Mouse (Mus musculus) ovary, postnatal 14 days (tissue): ENCODE results near the gene Pi4kb.

Experiments used
- DNase-seq: peaks from one replicate; pipeline ENCODE4 v3.0.0; 2022; ENCODE audit warnings: low spot score

Gene Pi4kb

DNA sequence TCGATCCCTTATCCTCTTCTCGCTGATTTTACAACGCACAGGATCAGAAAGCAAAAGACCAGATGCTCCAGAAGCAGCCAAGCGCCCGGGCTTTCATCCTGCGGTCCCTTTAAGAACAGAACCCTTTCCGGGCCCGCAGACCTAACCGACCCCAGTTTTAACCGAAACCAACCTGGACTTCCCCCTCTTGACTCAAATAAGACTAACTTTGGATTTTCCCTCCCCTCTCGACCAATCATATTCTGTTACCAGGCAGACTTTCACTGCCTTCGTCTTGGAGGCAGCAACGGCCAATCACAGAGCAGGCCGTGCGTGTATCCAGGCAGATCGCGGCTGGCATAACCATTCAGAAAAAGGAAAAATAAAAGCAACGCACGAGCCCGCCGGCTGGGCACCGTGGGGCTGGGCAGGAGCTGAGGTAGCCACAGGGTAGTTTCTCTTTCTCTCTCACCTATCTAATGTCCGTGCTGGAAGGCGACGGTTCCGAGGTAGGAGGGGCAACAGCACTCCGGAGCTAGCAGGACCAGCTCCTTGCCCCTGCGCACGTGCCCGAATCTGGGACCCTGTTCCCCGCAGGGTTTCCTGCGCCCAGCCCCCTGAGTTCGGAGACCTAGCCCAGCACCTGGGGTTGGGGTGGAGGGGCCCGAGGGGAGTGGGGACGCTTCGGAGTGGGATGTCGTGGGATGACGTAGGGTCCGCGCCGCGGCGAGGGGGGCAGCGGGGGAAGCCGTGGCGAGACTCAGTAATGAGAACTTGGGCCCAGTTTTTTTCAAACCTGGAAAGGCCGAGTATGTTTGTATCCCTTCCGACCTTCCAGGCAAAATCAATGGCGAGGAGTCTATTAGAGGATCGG, 20.5 kb upstream of the Pi4kb start, which contains the start of gene Rfx5:
Gene Rfx5, plus strand, starts transcription at position 312 of the 853 bp plus-strand sequence.
- peak; percentile 84 for DNase-seq

GRCm38 (mm10) chr3:94958295-94958694, 16.2 kb upstream of the Pi4kb start:
- DNase-seq = no peak

DNA sequence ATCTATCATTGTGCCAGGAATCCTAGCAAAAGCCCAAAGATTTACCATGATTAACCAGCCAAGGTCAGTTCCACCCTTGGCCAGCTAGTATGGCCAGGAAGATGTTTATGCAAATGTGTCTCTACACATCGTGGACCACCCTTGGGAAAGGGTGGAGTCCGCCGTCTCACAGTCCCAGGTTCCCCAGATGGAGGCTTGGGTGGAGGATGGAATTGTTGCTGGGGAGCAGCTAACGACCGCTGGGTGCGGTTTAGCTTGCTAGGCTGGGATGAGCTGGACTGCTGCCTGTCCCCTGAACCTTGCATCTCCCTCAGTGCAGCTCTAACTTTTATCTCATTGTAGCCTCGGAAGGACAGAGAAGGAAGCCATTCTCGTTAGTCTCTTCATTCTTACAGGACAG, 14.7 kb upstream of the Pi4kb start:
- no peak for DNase-seq

GRCm38 (mm10) chr3:94960322-94960721, 14.2 kb upstream of the Pi4kb start:
- DNase-seq = no peak

DNA sequence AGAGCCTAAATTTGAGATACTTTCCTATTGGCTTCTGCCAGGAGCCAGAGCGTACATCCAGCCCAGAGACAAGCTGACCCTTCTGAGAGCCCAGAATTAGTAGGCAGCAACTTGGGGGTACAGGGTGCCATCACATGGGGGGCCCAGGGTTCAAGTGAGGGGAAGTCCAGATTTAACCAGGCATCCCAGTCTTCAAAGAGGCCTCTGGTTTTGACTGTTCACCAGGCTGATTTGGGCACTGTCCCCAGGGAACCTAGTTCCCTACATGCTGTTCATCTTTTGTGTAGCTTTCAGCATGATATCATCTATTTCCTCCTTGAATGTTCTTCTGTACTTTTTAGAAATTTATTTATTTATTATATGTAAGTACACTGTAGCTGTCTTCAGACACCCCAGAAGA, 9.5 kb upstream of the Pi4kb start:
- no peak for DNase-seq

- DNase-seq = no peak
Measured at GRCm38 (mm10) chr3:94965878-94966277, 8.7 kb upstream of the Pi4kb start.

GRCm38 (mm10) chr3:94972552-94972951, 2.0 kb upstream of the Pi4kb start:
- DNase-seq = no peak

DNA sequence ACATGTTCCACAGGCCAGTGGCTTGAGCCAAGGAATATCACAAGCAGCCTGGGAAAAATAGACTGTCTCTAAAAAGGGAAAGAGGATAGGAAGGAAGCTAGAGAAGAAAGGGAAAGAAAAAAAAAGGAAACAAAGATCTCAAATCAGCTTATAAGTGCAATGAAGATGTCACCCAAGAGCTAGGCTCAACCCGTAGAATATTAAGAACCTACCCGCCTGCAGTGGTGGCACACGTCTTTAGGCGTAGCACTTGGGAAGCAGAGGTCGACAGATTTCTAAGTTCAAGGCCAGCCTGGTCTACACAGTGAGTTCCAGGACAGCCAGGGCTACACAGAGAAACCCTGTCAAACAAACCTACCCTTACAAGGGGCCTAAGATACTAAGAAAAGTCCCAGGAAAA, 911 bp upstream of the Pi4kb start:
- DNase-seq = no peak

DNA sequence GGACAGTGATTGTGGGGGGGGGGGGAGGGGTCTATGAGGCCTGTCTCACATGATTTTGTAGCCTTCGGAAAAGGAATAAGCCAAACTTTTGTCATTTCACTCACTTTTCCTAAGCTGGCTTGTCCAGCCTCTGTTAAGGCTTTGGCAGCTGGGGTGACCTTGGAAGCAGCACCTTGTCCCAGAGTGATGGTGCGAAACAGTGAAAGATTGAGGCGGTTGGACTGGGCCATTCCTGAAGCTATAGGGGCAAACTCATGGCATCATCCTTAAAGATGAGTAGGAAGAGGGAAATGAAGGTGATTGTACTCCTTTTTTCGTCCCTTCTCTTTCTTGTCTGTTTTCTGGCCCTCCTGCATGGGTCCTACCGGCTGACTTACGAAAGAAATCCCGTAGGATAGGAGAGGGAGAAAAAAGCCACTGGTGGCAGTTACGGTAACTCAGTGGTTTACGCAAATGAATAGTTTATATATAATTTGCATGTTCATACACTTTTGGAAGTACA, 454 bp upstream of the Pi4kb start:
- no peak for DNase-seq

GRCm38 (mm10) chr3:94984312-94984711, 9.8 kb downstream of the Pi4kb start:
- DNase-seq = no peak

- DNase-seq = no peak
Measured at GRCm38 (mm10) chr3:94985513-94985912, 11.0 kb downstream of the Pi4kb start.

- DNase-seq = peak; percentile 28
Measured at GRCm38 (mm10) chr3:94987578-94987977, 13.0 kb downstream of the Pi4kb start.

GRCm38 (mm10) chr3:94989159-94989761, 14.7 kb downstream of the Pi4kb start:
- DNase-seq = no peak

DNA sequence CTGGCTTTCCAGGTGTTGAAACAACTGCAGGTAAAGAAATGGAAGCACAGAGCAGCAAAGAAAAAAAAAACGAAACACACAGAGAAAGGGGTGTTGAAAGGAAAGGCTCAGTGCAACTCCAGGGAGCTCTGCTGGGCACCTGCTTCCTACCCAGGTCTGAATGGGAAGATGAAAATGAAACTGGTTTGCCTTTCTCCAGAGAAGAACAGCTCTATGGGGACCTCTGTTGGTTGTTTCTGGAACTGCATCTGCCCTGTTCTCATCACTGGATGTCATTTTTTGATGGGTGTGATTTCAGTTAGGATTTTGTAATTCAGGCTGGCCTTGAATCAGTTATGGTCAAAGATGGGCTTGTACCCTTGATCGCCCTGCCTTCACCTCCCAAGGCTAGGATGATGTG, 22.4 kb downstream of the Pi4kb start:
- DNase-seq = peak; percentile 85

DNA sequence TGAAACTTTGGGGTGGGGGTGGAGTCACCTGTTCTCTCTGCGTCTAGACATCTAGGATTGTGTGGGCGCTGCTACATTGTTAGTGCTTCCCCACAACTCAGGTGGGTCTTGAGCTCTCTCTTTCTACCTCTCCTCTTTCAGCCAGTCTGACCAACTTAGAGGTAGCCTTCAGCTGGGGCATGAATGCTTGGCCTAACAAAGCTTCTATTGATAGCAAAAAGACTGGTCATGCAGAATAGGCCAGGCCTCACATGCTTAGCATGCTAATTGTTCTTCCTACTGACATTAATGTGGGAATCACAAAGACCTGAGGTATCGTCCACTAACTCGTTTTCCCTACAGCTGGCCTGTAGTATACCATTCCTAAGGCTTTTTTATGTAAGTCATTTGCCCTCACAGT, 28.0 kb downstream of the Pi4kb start:
- DNase-seq = no peak

DNA sequence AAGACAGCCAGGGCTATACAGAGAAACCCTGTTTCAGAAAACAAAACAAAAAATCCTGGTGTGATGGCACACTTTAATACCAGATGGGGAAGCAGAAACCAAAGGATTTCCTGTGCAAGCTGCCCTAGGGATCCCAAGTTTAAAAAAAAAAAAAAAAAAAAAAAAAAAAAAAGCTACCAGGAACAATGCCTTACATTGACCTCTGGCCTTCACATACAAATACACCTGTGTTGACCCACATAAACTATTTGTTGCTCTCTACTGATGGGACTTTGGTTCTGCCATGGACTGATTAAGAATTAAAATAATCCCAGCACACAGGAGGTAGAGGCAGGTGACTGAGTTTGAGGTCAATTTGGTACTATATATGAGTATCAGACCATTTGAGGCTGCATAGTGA, 28.7 kb downstream of the Pi4kb start:
- DNase-seq = no peak

- DNase-seq = no peak
Measured at GRCm38 (mm10) chr3:95005651-95006050, 31.1 kb downstream of the Pi4kb start.

DNA sequence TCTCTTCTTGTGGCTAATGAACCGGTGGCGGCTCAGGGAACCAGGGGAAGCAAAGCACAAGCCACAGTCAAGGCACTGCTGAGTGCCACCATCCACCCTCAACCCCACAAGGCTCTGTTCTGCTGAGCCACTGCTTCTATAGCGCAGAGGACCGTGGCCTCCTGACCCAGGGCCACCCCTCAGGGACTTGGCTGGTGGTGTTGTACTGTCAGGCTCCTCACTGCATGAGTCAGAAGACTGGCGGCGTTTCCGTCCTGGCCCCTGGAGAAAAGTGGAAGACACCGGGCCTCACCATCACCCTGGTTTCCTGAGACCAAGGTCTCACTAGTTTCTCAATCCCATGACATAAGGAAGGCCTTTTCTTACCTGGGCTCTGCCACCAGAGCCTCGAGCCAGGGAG, 33.2 kb downstream of the Pi4kb start:
- no peak for DNase-seq

DNA sequence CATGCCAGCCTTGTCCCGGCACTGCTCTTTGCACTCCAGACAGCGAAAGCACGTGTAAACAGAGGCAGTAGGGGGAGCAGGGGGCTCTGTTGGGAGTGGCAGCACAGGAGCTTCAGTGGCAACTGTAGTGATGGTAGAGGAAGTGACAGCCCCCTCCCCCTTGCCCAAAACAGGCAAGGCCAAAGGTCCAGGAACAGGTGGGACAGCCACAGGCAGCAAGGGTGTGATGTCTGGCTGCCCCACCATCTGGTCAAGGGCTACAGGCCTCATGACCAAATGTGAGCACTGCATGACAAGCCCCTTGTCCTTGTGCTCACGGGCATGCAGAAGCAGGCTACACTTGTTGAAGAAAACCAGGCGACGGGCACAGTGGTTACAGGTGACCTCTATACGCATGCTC, 35.9 kb downstream of the Pi4kb start:
- DNase-seq = no peak

DNA sequence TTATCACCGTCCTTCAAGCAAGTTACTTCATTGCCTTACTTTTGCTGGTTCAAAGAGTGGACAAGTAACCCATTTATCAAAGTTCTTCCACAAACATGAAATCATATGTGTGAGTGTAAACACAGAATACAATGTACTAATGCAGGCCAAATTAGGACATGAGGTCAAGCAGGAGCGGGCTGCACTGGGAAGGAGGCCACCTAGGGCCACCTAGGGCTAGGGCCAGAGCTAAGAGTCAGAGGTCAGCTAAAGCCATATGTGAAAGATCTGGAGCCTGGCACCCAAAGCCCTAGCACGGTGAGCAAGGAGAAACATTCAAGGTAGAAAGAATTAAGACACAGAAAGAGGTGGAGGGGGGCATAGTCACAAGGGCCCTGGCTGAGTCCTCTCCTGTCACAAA, 38.5 kb downstream of the Pi4kb start:
- DNase-seq = no peak

DNA sequence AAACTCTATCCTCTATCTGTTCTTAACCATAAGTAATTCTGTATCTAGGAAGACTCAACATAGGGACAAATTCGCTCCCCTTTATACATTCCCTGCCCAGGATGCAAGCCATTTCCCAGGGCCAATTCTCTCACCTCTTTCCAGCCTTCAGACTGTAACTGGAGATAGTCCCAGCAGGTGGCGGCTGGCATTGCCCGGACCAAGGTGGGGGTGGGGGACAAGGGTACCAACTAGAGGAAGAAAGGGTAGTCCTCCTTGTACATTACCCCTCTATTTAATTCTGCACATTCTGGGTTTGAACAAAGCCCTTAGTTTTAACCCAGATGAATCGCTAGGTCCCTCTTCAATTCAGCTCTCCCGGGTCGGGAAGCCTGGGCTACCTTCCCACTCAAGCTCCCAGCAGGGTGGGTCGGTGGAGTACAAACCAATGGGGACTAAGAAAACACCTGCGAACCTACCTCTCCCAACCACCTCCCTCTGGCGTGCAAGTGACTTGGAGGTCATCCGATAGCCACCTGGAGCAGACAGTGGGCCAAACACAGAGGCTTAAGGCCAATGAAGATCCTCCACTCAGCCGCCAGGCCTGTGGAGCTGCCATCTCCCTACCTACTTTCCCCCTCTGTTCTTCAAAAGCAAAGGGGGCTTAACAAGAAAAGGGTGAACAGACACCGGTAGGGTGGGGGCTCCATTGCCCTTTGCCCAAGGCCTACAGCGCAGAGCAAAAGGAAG, 39.3 kb downstream of the Pi4kb start:
- DNase-seq = no peak

- peak; percentile 33 for DNase-seq
Measured at GRCm38 (mm10) chr3:95014428-95015151, 40.1 kb downstream of the Pi4kb start.
